Mouse (Mus musculus) adipocyte (in vitro differentiated cells): ENCODE measurements at regions not wholly inside any gene's neighbourhood (a gene's known extent, or its start where the extent isn't known, plus 50 kb on each side); places are given as distances from the start of the nearest gene placed in this dataset.

Source experiments
- DNase-seq: peaks from one replicate; pipeline ENCODE4 v3.0.0-alpha.2; 2016; ENCODE audit warnings: low spot score

DNA sequence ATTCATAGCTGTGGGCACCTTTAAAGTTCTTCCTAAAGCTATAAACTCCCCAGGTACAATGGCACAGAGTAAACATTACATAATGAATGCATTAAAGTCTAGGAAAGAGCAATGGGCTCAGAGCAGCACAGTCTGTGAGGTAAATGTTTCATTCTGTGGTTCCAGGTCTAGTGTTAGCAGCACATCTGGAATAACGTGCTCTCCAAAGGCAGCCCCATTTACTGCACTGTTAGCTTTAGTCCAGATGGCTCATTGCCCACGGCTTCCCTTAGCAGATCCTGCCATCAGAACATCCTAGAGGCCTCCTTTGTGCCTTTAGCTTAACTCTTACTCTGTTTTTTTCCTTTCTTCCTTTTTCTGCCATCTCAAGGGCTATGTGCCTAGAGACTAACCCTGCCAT lies 87.7 kb upstream of the Tspan7 start:
- DNase-seq, result no peak

DNA sequence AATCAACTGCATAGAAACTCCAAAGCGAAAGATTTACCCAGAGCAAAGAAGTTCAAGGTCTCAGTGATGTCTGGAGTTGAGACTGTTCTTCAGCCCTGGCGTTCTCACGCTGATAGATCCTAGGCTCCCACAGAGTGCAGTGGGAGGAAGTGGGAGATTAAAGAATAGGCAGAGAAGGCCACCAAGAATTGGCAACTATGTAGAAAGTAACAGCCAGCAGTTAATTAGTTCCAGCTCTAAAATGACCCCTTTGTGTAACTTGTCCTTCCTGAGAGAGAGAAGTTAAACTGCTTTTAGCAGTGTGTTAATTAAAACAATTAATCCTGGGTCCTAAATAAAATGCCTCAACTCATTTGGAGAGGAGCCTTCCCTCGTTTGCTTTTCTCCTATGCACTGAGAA lies 73.7 kb upstream of the Tspan7 start:
- DNase-seq, result no peak

DNA sequence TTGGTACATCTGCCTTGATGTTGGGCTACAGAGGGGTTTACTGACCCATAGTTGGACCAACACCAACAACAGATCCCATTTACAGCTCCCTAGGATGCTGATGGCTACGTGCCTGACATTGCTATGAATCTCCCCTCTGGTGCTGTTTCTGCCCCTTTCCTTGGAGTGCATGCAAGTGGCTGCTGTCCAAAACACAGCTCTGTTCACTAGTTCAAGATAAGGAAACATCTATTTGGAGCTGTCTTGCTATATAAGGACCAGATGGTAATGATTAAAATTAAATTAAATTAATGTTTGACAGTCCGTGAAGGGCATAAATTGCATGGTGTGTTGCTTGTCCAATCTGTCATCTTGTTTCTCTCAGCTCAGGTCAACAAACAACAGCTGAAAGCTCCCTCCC lies 62.5 kb upstream of the Tspan7 start:
- DNase-seq, result peak; percentile 23
